Mouse (Mus musculus): ENCODE measurements around the gene Prkcq.

GRCm38 (mm10) chr2:11183991-11184390 is 12.1 kb downstream of the Prkcq start:
- TF ChIP-seq POLR2A (IDR thresholded peaks at IDR 0.05; ENCODE audit: insufficient read depth, low read depth, low read length), result no peak
- no peak for TF ChIP-seq CTCF (IDR thresholded peaks at IDR 0.05; ENCODE audit: insufficient read depth, low read depth, low read length)

All from olfactory bulb, adult 2 months (tissue).